Mouse (Mus musculus): ENCODE results near the gene Gca. TPM values are rescaled to one million over a fixed set of nuclear protein-coding genes. Genes with fewer than 3 reads are reported as not detected.

The Gca gene
- polyA plus RNA-seq, 1 experiment from 2014 or later, result 2.8 TPM

DNA sequence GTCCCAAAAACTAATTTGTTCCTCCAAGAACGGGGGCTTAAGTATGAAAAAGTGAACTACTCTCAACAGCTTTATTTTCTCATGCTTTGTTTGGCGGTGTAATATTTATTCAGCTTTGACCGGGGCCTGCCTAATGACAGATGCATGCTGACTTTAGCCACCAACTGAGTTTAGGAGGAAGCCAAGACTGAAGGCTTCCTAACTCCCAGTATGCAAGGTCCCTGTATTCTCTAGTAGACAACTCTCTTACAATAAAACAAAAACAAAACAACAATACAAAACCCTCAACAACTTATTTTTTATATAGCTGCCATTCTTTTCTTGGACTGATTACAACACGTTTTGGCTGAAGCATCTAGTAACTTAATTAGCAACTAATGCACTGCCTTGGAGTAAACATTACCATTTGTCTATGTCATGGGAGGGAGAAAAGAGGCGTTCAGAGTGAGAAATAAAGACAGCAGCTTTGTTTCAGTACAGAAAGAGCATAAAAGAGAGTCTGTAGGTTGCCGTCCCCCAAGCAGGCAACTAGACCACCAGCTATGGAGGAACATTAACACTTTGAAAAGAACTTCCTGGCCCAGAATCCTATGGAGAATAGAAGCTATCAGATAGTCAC, 17.3 kb upstream of the Gca start:
- no peak overlapping the region for H3K27ac ChIP-seq (replicated peaks)
- peak overlapping the region; percentile 72 for H3K4me2 ChIP-seq (replicated peaks)
- H3K4me1 ChIP-seq, result peaks cover 15% of the 10 kb centered on the region
- no peak overlapping the region for H3K9ac ChIP-seq (replicated peaks)
- peaks cover 13% of the 10 kb centered on the region for H3K27me3 ChIP-seq
- H3K4me3 ChIP-seq, result peak overlapping the region; percentile 49
- 22% methylated on average over 6 of the region's 6 CpGs for WGBS
- H3K36me3 ChIP-seq, result no peaks in the 10 kb centered on the region
- no peaks in the 10 kb centered on the region for H3K9me3 ChIP-seq
- ATAC-seq (ENCODE audit: low FRiP score, low read depth), result 0 out of 2 replicates have a peak, but pooled peaks have one; percentile 6

DNA sequence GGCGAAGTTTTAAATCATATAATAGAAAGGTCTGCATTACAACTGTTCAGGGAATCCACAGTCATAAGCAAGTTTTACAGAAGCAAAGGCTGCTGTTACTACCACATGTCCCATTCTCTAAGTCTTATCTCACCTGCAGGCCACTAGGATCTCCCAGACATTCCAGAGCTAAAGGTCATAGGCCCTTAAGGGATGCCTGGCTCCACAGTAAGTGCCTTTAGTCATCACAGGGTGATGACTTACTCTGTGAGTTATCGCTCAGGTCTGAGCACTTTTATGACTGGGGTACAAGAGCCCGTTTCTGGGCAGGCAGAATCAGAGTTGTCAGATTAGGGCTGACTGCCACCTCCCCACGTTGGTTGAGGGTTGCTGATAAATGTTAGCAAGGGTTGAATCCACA, 12.2 kb upstream of the Gca start:
- peaks cover 3% of the 10 kb centered on the region; the same call in 1 of the 2 replicates for H3K4me1 ChIP-seq
- no peaks in the 10 kb centered on the region for H3K27me3 ChIP-seq
- no peak overlapping the region for H3K4me2 ChIP-seq (replicated peaks)
- no peak for ATAC-seq (ENCODE audit: low FRiP score, low read depth)
- H3K36me3 ChIP-seq, result no peaks in the 10 kb centered on the region
- no peak overlapping the region for H3K9ac ChIP-seq (replicated peaks)
- H3K4me3 ChIP-seq, result no peak overlapping the region
- WGBS, result 83% methylated on average over 4 of the region's 4 CpGs
- no peaks in the 10 kb centered on the region for H3K9me3 ChIP-seq
- H3K27ac ChIP-seq (replicated peaks), result no peak overlapping the region

DNA sequence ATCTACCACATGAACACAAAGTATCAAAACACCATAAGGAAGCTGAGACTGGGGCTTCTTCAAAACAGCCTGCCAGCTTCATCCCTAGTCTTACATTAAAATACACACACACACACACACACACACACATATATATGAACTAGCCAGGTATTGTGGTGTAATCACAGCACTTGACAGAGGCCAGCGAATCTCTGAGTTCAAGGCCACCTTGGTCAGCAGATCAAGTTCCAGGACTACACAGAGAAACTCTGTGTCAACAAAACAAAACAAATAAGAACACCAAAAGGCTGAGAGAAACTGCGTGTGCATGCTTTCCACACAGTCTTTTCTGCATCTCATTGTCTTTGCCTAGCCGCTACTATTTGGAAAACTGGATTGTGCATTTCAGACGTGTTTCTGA, 11.6 kb upstream of the Gca start:
- H3K4me1 ChIP-seq, result no peaks in the 10 kb centered on the region
- no peak overlapping the region for H3K4me2 ChIP-seq (replicated peaks)
- 74% methylated on average over 4 of the region's 4 CpGs for WGBS
- H3K9ac ChIP-seq (replicated peaks), result no peak overlapping the region
- H3K9me3 ChIP-seq, result no peaks in the 10 kb centered on the region
- H3K36me3 ChIP-seq, result no peaks in the 10 kb centered on the region
- no peak for ATAC-seq (ENCODE audit: low FRiP score, low read depth)
- no peak overlapping the region for H3K27ac ChIP-seq (replicated peaks)
- no peak overlapping the region for H3K4me3 ChIP-seq
- H3K27me3 ChIP-seq, result no peaks in the 10 kb centered on the region

DNA sequence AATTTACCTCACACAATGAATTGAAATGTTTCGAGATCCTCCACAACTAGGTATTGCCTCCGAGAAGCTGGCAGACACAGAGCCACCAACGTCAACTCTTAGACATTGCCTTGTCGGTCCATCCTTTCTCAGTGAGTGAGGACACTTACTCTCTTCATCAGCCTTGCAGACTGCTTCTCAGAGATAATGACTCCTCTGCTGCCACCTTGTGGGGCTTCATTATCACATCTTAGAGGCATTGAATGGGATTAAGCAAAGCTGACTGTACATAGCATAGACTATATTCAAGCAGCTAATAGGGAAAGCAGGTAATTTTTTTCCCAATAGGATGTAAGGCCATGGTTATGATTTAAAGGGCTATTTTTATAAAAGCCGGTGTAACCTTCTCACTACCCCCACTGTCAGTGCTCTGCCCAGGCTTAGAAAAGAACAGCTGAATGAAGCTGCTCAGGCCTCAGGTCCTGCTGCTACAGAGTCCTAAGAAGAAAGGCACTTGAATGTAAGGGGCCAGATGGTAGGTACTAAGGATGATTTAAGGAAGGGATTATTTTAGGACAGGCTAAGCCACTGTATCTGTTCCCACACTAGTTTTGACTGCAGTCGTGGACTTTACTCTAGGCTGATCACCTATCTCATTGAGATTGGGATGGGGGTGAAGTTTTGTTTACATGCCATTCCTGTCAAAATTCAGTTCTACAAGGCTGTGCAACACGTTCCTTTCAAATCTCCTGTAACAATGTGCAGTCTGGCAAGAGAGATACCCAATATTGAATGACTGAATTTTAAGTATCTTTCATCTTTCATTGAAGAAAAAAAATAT, 9.4 kb upstream of the Gca start:
- H3K4me1 ChIP-seq, result no peaks in the 10 kb centered on the region
- H3K4me2 ChIP-seq (replicated peaks), result no peak overlapping the region
- no peak overlapping the region for H3K27ac ChIP-seq (replicated peaks)
- no peak overlapping the region for H3K9ac ChIP-seq (replicated peaks)
- H3K4me3 ChIP-seq, result no peak overlapping the region
- WGBS, result 48% methylated on average over 7 of the region's 7 CpGs
- H3K36me3 ChIP-seq, result no peaks in the 10 kb centered on the region
- ATAC-seq (ENCODE audit: low FRiP score, low read depth), result peak; percentile 84
- no peaks in the 10 kb centered on the region for H3K27me3 ChIP-seq
- H3K9me3 ChIP-seq, result no peaks in the 10 kb centered on the region

DNA sequence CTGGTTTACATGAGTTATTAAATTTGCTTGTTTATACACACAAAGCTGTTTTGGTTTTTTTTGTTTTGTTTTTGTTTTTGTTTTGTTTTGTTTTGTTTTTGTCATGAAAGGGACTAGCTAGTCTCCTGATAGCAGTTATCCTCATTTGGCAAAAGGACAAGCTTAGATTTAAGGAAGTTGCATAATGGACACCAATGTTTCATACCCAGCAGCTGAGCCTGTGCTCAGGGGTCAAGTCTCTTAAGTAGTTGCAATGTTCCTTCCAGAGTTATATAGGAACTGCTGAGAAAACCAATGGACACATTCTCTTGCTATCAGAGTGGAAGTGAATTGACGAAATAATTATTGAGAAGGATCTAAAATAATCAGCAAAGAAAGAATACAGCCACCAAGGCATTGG, 8.0 kb upstream of the Gca start:
- H3K4me2 ChIP-seq (replicated peaks), result no peak overlapping the region
- no peaks in the 10 kb centered on the region for H3K4me1 ChIP-seq
- H3K4me3 ChIP-seq, result no peak overlapping the region
- no peaks in the 10 kb centered on the region for H3K36me3 ChIP-seq
- no peaks in the 10 kb centered on the region for H3K9me3 ChIP-seq
- H3K27me3 ChIP-seq, result no peaks in the 10 kb centered on the region
- no peak for ATAC-seq (ENCODE audit: low FRiP score, low read depth)
- no peak overlapping the region for H3K27ac ChIP-seq (replicated peaks)
- H3K9ac ChIP-seq (replicated peaks), result no peak overlapping the region
- WGBS, result 82% methylated on average over 1 of the region's 1 CpGs

DNA sequence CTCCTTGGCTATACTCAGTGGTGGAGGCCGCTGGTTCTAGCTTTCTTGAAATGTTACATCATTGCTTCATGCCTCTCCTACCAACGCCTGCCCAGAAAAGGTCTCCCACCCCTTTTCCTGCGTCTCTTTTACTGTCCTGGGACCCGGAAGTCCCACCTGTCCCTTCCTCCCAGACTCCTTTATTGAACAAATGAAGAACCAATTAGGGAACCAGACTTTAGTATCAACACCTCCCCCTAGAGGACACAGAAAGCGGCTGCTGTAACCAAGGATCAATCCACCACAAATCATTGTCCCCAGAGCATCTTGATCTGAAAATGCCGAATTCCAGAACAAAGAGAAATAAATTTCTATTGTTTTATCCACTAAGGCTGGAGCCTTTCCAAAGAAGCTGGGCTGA, 3.5 kb upstream of the Gca start:
- Histone ChIP-seq H3K9ac (replicated peaks) (no peak overlapping the region), H3K4me2 (replicated peaks) (no peak overlapping the region), H3K4me3 (no peak overlapping the region), H3K9me3 (no peaks in the 10 kb centered on the region), H3K27ac (replicated peaks) (no peak overlapping the region), H3K27me3 (no peaks in the 10 kb centered on the region), H3K4me1 (no peaks in the 10 kb centered on the region), H3K36me3 (no peaks in the 10 kb centered on the region)
- WGBS, result 50% methylated on average over 6 of the region's 6 CpGs
- ATAC-seq (ENCODE audit: low FRiP score, low read depth), result no peak

DNA sequence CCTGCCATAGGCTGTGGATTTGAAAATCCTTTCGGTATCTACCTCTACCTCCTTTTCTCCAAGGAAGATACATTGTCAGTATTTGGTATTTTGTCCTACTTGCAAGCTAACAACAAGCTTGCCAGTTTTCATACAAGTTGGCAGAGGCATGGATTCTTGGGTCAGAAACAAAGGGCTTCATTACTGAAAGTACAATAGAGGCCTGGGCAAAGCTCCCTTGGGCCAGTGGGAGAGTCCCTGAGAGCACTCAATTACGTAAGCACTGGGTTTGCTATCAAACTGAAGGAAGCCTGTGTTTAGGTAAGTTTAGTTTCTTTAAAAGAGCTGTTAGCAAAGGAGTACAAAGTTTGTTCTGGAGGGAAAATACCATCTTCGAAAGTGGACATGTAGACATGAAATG, 1.5 kb upstream of the Gca start:
- Histone ChIP-seq H3K9me3 (no peaks in the 10 kb centered on the region), H3K27ac (replicated peaks) (no peak overlapping the region), H3K9ac (replicated peaks) (no peak overlapping the region), H3K4me3 (no peak overlapping the region), H3K27me3 (no peaks in the 10 kb centered on the region), H3K36me3 (no peaks in the 10 kb centered on the region), H3K4me2 (replicated peaks) (no peak overlapping the region), H3K4me1 (no peaks in the 10 kb centered on the region)
- WGBS, result 83% methylated on average over 3 of the region's 3 CpGs
- ATAC-seq (ENCODE audit: low FRiP score, low read depth), result no peak

DNA sequence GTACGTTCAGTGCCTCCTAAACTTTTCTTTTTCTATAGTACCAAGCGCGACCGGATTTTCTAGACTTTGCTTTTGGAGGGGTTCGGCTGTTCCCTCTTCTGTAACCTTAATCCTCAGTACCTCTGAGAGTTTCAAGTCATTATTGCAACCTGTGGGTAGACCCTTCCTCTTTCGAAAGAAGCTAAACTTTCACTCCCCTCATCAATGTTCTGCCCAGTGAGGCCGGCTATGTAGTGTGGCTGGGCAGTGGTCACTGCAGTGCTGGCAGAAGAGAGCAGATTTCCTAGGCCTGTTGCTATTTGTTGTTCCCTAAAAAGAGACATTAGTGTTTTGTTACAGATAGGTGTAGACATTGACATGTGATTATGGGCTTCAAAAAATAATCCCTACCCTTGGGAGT, 754 bp downstream of the Gca start:
- 65% methylated on average over 7 of the region's 7 CpGs for WGBS
- ATAC-seq (ENCODE audit: low FRiP score, low read depth), result no peak
- Histone ChIP-seq H3K27me3 (no peaks in the 10 kb centered on the region), H3K36me3 (no peaks in the 10 kb centered on the region), H3K4me2 (replicated peaks) (peak overlapping the region; percentile 93), H3K27ac (replicated peaks) (no peak overlapping the region), H3K9me3 (no peaks in the 10 kb centered on the region), H3K4me3 (no peak overlapping the region), H3K9ac (replicated peaks) (no peak overlapping the region), H3K4me1 (no peaks in the 10 kb centered on the region)

DNA sequence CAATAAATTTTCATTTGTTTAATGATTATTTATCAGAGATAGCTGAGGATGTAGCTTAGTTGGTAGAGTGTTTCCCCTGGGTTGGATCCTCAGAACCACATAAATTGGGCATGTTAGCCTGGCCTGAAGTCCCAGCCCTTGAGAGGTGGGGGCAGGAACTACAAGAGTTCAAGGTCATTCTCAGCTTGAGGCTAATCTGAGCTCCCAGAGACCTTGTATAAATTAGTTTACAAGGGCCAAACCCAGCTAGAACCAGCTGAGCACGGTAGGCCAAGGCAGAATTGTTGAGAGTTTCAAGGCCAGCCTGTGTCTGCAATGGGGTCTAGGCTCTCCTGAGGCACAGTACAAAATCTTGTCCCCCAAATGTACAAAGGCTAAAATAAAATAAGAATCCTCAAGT, 1.5 kb downstream of the Gca start:
- WGBS, result 48% methylated on average over 1 of the region's 1 CpGs
- ATAC-seq (ENCODE audit: low FRiP score, low read depth), result no peak

DNA sequence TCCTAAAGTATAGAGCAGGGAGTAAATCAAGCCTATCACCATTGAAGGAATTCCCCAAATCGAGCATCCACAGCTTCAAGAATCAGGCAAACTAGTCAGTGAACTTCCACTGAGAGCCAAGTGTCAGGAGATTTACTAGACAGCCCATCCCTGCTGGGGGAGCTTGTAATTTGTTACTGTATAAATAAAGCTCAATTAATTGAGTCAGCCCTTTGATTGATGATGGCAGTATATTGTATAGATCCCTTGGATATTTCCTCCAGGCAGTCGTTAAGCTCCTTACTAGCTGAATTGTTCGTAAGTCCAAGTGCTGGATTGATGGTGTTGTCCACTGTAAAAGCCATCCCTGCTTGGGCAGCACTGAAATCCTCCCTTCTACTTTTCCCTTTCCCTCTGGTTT, 5.8 kb downstream of the Gca start:
- no peaks in the 10 kb centered on the region for H3K9me3 ChIP-seq
- no peak for ATAC-seq (ENCODE audit: low FRiP score, low read depth)
- no peaks in the 10 kb centered on the region for H3K36me3 ChIP-seq
- H3K9ac ChIP-seq (replicated peaks), result no peak overlapping the region
- H3K27ac ChIP-seq (replicated peaks), result no peak overlapping the region
- no peaks in the 10 kb centered on the region for H3K27me3 ChIP-seq
- WGBS, result 91% methylated on average over 3 of the region's 3 CpGs
- H3K4me3 ChIP-seq, result no peak overlapping the region
- no peaks in the 10 kb centered on the region for H3K4me1 ChIP-seq
- no peak overlapping the region for H3K4me2 ChIP-seq (replicated peaks)

More for the DNA sequence above, 1.5 kb downstream of the Gca start:
- H3K36me3 ChIP-seq, result no peaks in the 10 kb centered on the region
- no peak overlapping the region for H3K9ac ChIP-seq (replicated peaks)
- H3K4me1 ChIP-seq, result no peaks in the 10 kb centered on the region
- H3K4me2 ChIP-seq (replicated peaks), result no peak overlapping the region
- H3K27me3 ChIP-seq, result no peaks in the 10 kb centered on the region
- H3K9me3 ChIP-seq, result no peaks in the 10 kb centered on the region
- H3K4me3 ChIP-seq, result no peak overlapping the region
- no peak overlapping the region for H3K27ac ChIP-seq (replicated peaks)

DNA sequence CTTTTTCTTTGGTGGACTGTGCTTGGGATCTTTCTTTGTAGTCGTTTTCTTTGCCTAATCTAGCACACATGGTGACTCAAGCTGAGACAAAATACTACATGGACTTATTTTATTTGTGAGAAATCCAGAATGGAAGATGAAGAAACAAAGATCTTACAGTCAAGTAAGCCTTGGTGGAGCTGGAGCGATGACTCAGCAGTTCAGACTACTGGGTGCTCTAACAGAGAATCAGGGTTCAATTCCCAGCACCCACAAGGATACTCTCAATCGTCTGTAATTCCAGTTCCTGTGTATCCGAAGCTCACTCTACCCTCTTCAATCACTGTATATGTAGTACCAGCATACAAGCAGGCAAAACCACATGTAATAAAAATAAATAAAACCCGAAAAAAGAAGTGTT, 6.2 kb downstream of the Gca start:
- 91% methylated on average over 5 of the region's 5 CpGs for WGBS

DNA sequence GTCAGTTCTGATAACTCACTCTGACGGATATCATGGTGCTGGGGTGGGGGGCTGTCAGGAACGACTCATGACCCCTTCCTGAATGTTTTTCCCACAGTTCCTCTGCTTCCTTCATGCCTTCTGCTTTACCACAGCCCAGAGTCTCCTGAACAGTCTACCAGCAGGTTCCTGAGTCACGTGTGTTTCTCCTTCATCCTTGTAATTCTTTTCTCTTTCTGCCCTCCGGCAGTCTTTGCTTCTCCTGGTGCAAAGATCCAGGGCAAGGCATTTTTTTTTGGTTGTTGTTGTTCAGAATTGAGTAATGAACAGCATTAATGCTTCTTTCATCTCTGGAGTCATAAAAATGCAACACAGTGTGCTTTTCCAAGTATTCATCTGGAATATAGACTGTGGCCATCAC, 6.7 kb downstream of the Gca start:
- 84% methylated on average over 4 of the region's 4 CpGs for WGBS
- H3K4me1 ChIP-seq, result no peaks in the 10 kb centered on the region
- H3K9me3 ChIP-seq, result no peaks in the 10 kb centered on the region
- no peaks in the 10 kb centered on the region for H3K36me3 ChIP-seq
- no peak overlapping the region for H3K27ac ChIP-seq (replicated peaks)
- no peak overlapping the region for H3K4me2 ChIP-seq (replicated peaks)
- no peak overlapping the region for H3K9ac ChIP-seq (replicated peaks)
- no peaks in the 10 kb centered on the region for H3K27me3 ChIP-seq
- no peak for ATAC-seq (ENCODE audit: low FRiP score, low read depth)
- no peak overlapping the region for H3K4me3 ChIP-seq

More for the DNA sequence above, 6.2 kb downstream of the Gca start:
- H3K4me2 ChIP-seq (replicated peaks), result no peak overlapping the region
- H3K36me3 ChIP-seq, result no peaks in the 10 kb centered on the region
- H3K27me3 ChIP-seq, result no peaks in the 10 kb centered on the region
- H3K9ac ChIP-seq (replicated peaks), result no peak overlapping the region
- H3K4me1 ChIP-seq, result no peaks in the 10 kb centered on the region
- no peak overlapping the region for H3K27ac ChIP-seq (replicated peaks)
- no peak for ATAC-seq (ENCODE audit: low FRiP score, low read depth)
- no peaks in the 10 kb centered on the region for H3K9me3 ChIP-seq
- H3K4me3 ChIP-seq, result no peak overlapping the region

Data from midbrain, embryonic 12.5 days (tissue).